Mouse (Mus musculus): ENCODE results near the gene Eef1a1. TPM values are rescaled to one million over a fixed set of nuclear protein-coding genes. Genes with fewer than 3 reads are reported as not detected.

Gene Eef1a1
- polyA plus RNA-seq, 1 experiment from 2014 or later, result 4,691 TPM

DNA sequence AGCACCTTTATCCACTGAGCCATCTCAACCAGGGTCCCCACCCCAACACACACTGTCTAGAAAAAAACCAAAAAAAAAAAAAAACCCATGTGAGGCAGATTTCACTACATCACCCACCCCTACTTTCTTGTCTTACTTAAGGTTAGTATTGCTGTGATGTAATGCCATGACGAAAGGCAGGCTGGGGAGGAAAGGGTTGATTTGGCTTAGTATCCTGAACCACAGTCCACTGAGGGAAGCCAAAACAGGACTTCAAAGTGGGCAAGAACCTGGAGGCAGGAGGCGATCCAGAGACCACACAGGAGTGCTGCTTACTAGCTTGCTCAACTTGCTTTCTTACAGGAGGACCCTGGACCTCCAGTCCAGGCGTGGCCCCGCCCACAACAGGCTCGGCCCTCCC is 38.5 kb downstream of the Eef1a1 start:
- DNase-seq (ENCODE audit: low spot score) (no peak), ATAC-seq (ENCODE audit: low FRiP score) (no peak)
- Histone ChIP-seq H3K27me3 (ENCODE audit: control insufficient read depth, insufficient read depth, low read length) (peaks cover 4% of the 10 kb centered on the region), H3K36me3 (ENCODE audit: control insufficient read depth, insufficient read depth, low read length) (0 out of 2 replicates have a peak, but pooled peaks cover 2% of the 10 kb centered on the region), H3K27ac (ENCODE audit: low read depth, low read length) (no peak overlapping the region), H3K4me2 (replicated peaks; ENCODE audit: low read depth, low read length) (no peak overlapping the region), H3K4me3 (ENCODE audit: low read depth, low read length) (no peak overlapping the region), H3K9me3 (ENCODE audit: control insufficient read depth, low read length) (no peaks in the 10 kb centered on the region), H3K9ac (ENCODE audit: low read depth, low read length) (no peak overlapping the region), H3K4me1 (replicated peaks; ENCODE audit: control insufficient read depth, insufficient read depth, low read length) (no peaks in the 10 kb centered on the region; the same call in 1 of the 2 replicates)
- WGBS, result 80% methylated on average over 5 of the region's 5 CpGs

DNA sequence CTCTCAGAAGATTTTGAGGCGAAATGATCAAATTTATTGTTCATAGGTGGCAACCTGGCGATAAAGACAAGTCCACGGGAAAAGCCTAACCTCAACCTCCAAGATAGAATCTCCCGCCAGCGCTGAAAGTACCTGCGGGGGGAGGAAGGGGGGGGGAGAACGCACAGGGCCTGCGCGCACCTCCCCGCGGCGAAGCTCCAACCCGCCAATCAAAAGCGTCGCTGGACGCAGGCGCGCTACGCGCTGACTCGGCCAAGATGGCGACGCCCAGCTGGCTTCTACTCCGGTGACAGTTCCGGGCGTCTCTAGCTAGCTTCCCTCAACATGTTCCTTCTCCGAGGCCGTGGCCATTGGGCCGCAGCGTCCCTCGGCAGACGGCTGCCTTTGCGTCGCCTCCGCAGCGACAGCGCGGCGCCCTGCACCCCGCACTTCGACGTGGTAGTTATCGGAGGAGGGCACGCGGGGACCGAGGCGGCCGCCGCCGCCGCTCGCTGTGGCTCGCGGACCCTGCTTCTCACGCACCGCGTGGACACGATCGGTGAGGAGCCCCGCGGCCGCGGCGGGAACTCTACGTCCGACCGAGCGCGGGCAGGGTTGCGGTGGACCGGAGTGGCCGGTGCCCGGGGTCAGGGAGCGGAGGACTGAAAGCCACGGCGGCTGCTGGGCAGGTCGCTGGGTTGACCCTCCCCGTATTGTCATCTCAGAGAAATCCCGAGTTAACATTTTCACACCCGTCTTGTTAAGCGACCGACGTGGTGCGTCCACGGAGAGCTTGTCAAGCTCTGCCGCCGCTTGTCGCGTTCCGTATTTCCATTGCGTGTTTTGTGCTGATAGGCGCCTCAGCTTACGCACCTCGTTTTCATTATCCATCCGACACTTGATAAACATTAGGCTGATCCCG is 40.7 kb downstream of the Eef1a1 start, which contains the start of the genes Mto1 and Gm17324:
Mto1 (plus strand) TSS at position 236 of the 901 bp plus-strand sequence.
Gm17324 (minus strand) TSS at position 814 of the 901 bp plus-strand sequence.
- peak within 1 kb of the TSS; percentile 99 for H3K4me3 ChIP-seq (ENCODE audit: low read depth, low read length)
- peak within 1 kb of the TSS; percentile 90 for H3K9ac ChIP-seq (ENCODE audit: low read depth, low read length)
- peak within 1 kb of the TSS; percentile 83 for H3K27ac ChIP-seq (ENCODE audit: low read depth, low read length)
- no peaks in the 10 kb centered on the region for H3K36me3 ChIP-seq (ENCODE audit: control insufficient read depth, insufficient read depth, low read length)
- DNase-seq (ENCODE audit: low spot score) (peak; percentile 96), ATAC-seq (ENCODE audit: low FRiP score) (peak; percentile 95)
- no peaks in the 10 kb centered on the region for H3K9me3 ChIP-seq (ENCODE audit: control insufficient read depth, low read length)
- WGBS, result under 1% methylated on average over 80 of the region's 96 CpGs
- H3K4me1 ChIP-seq (replicated peaks; ENCODE audit: control insufficient read depth, insufficient read depth, low read length), result no peaks in the 10 kb centered on the region; the same call in 1 of the 2 replicates
- peaks cover 22% of the 10 kb centered on the region for H3K27me3 ChIP-seq (ENCODE audit: control insufficient read depth, insufficient read depth, low read length)
- peak within 1 kb of the TSS; percentile 75 for H3K4me2 ChIP-seq (replicated peaks; ENCODE audit: low read depth, low read length)

DNA sequence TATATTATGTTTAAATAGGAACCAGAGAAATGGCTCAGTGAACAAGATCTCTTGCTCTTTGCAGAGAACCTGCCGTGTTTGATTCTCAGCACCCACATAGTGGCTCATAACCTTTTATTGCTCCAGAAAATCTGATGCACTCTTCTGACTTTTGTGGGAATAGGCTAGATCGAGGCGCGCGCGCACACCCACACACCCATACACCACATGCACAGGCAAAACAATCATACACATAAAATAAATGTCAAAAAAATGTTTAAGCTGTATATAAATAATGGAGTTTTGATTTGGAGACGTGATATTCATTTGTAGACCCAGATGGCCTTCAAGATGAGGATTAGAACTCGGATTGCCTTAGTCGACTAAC is 41.4 kb downstream of the Eef1a1 start:
- Histone ChIP-seq H3K4me3 (ENCODE audit: low read depth, low read length) (peak overlapping the region; percentile 99), H3K9ac (ENCODE audit: low read depth, low read length) (peak overlapping the region; percentile 90), H3K36me3 (ENCODE audit: control insufficient read depth, insufficient read depth, low read length) (no peaks in the 10 kb centered on the region), H3K4me1 (replicated peaks; ENCODE audit: control insufficient read depth, insufficient read depth, low read length) (peaks cover 3% of the 10 kb centered on the region; the same call in 1 of the 2 replicates), H3K27ac (ENCODE audit: low read depth, low read length) (no peak overlapping the region), H3K27me3 (ENCODE audit: control insufficient read depth, insufficient read depth, low read length) (peaks cover 28% of the 10 kb centered on the region), H3K9me3 (ENCODE audit: control insufficient read depth, low read length) (no peaks in the 10 kb centered on the region), H3K4me2 (replicated peaks; ENCODE audit: low read depth, low read length) (peak overlapping the region; percentile 42)
- 31% methylated on average over 9 of the region's 9 CpGs for WGBS
- DNase-seq (ENCODE audit: low spot score), result no peak
- peak; percentile 58 for ATAC-seq (ENCODE audit: low FRiP score)

DNA sequence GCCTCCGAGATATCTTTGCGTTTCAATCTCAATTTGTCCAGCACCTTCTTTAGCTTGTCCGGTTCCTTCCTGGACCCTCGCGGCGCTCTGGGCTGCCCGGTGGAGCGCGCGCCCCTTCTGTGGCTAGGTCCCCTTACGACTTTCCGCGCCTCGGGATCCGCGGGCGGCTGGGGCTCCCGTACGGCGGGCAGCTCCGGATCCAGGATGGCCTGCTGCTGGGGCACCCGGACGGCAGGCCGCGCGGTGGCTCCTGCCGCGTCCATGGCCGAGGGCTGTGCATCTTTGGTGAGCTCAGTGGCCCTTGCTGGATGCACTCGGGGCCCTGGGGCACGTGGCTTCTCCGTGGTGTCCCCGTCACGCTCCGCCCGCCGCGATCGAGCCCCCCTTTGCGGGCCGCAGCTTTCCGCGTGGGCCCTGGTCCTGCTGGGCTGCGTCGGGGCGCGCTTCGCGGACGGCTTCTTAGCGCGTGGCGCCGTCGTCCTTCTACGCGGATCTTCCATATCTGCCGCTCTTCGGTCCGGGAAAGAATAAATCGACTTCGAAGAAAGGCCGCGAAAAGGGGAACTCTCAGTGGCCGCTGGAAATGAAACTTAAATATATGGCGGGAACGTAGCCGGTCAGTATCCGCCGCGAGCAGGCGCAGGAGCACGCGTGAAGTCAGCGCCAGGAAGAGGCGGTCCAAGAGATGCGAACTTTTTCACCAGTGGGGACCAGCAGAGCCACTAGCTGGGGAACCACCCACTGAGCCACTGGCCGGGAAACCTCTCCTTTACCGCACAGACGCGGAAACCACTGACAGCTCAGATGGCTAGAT is 46.2 kb downstream of the Eef1a1 start, which contains the start of gene Cgas:
Cgas (minus strand) TSS at position 659 of the 814 bp plus-strand sequence.
- Histone ChIP-seq H3K9me3 (ENCODE audit: control insufficient read depth, low read length) (no peaks in the 10 kb centered on the region), H3K4me2 (replicated peaks; ENCODE audit: low read depth, low read length) (peak within 1 kb of the TSS; percentile 65), H3K27ac (ENCODE audit: low read depth, low read length) (no peak within 1 kb of the TSS), H3K4me3 (ENCODE audit: low read depth, low read length) (peak within 1 kb of the TSS; percentile 35), H3K4me1 (replicated peaks; ENCODE audit: control insufficient read depth, insufficient read depth, low read length) (0 out of 2 replicates have a peak, but pooled peaks cover 3% of the 10 kb centered on the region), H3K9ac (ENCODE audit: low read depth, low read length) (peak within 1 kb of the TSS; percentile 23; the same call in 1 of the 2 replicates), H3K36me3 (ENCODE audit: control insufficient read depth, insufficient read depth, low read length) (no peaks in the 10 kb centered on the region), H3K27me3 (ENCODE audit: control insufficient read depth, insufficient read depth, low read length) (peaks cover 56% of the 10 kb centered on the region)
- ATAC-seq (ENCODE audit: low FRiP score) (0 out of 2 replicates have a peak, but pooled peaks have one; percentile 59), DNase-seq (ENCODE audit: low spot score) (peak; percentile 64)
- WGBS, result under 1% methylated on average over 81 of the region's 81 CpGs

GRCm38 (mm10) chr9:78442237-78442578 is 46.7 kb downstream of the Eef1a1 start:
- Histone ChIP-seq H3K4me1 (replicated peaks; ENCODE audit: control insufficient read depth, insufficient read depth, low read length) (0 out of 2 replicates have a peak, but pooled peaks cover 3% of the 10 kb centered on the region), H3K4me3 (ENCODE audit: low read depth, low read length) (peak overlapping the region; percentile 35), H3K4me2 (replicated peaks; ENCODE audit: low read depth, low read length) (peak overlapping the region; percentile 65), H3K27ac (ENCODE audit: low read depth, low read length) (no peak overlapping the region), H3K36me3 (ENCODE audit: control insufficient read depth, insufficient read depth, low read length) (no peaks in the 10 kb centered on the region), H3K27me3 (ENCODE audit: control insufficient read depth, insufficient read depth, low read length) (peaks cover 56% of the 10 kb centered on the region), H3K9ac (ENCODE audit: low read depth, low read length) (no peak overlapping the region; the same call in 1 of the 2 replicates), H3K9me3 (ENCODE audit: control insufficient read depth, low read length) (no peaks in the 10 kb centered on the region)
- ATAC-seq (ENCODE audit: low FRiP score) (peak; percentile 51; the same call in 1 of the 2 replicates), DNase-seq (ENCODE audit: low spot score) (no peak)
- WGBS, result 5% methylated on average over 9 of the region's 9 CpGs

GRCm38 (mm10) chr9:78439426-78439825 is 49.5 kb downstream of the Eef1a1 start:
- H3K27ac ChIP-seq (ENCODE audit: low read depth, low read length), result no peak overlapping the region
- no peak overlapping the region for H3K4me2 ChIP-seq (replicated peaks; ENCODE audit: low read depth, low read length)
- no peak overlapping the region for H3K9ac ChIP-seq (ENCODE audit: low read depth, low read length)
- H3K36me3 ChIP-seq (ENCODE audit: control insufficient read depth, insufficient read depth, low read length), result no peaks in the 10 kb centered on the region
- WGBS, result 69% methylated on average over 5 of the region's 5 CpGs
- peaks cover 45% of the 10 kb centered on the region for H3K27me3 ChIP-seq (ENCODE audit: control insufficient read depth, insufficient read depth, low read length)
- 0 out of 2 replicates have a peak, but pooled peaks cover 3% of the 10 kb centered on the region for H3K4me1 ChIP-seq (replicated peaks; ENCODE audit: control insufficient read depth, insufficient read depth, low read length)
- no peak for DNase-seq (ENCODE audit: low spot score)
- no peak overlapping the region for H3K4me3 ChIP-seq (ENCODE audit: low read depth, low read length)
- no peaks in the 10 kb centered on the region for H3K9me3 ChIP-seq (ENCODE audit: control insufficient read depth, low read length)
- no peak for ATAC-seq (ENCODE audit: low FRiP score)

- Histone ChIP-seq H3K36me3 (ENCODE audit: control insufficient read depth, insufficient read depth, low read length) (no peaks in the 10 kb centered on the region), H3K4me3 (ENCODE audit: low read depth, low read length) (no peak overlapping the region), H3K27me3 (ENCODE audit: control insufficient read depth, insufficient read depth, low read length) (no peaks in the 10 kb centered on the region), H3K9ac (ENCODE audit: low read depth, low read length) (no peak overlapping the region), H3K27ac (ENCODE audit: low read depth, low read length) (no peak overlapping the region), H3K9me3 (ENCODE audit: control insufficient read depth, low read length) (no peaks in the 10 kb centered on the region), H3K4me1 (replicated peaks; ENCODE audit: control insufficient read depth, insufficient read depth, low read length) (no peaks in the 10 kb centered on the region), H3K4me2 (replicated peaks; ENCODE audit: low read depth, low read length) (no peak overlapping the region)
- WGBS, result 88% methylated on average over 5 of the region's 5 CpGs
- ATAC-seq (ENCODE audit: low FRiP score) (no peak), DNase-seq (ENCODE audit: low spot score) (no peak)
Observed at GRCm38 (mm10) chr9:78432471-78432870, 56.5 kb downstream of the Eef1a1 start.

- Histone ChIP-seq H3K27me3 (ENCODE audit: control insufficient read depth, insufficient read depth, low read length) (no peaks in the 10 kb centered on the region), H3K4me3 (ENCODE audit: low read depth, low read length) (no peak overlapping the region), H3K9me3 (ENCODE audit: control insufficient read depth, low read length) (no peaks in the 10 kb centered on the region), H3K27ac (ENCODE audit: low read depth, low read length) (no peak overlapping the region), H3K4me2 (replicated peaks; ENCODE audit: low read depth, low read length) (no peak overlapping the region), H3K9ac (ENCODE audit: low read depth, low read length) (no peak overlapping the region), H3K36me3 (ENCODE audit: control insufficient read depth, insufficient read depth, low read length) (no peaks in the 10 kb centered on the region), H3K4me1 (replicated peaks; ENCODE audit: control insufficient read depth, insufficient read depth, low read length) (no peaks in the 10 kb centered on the region)
- WGBS, result 84% methylated on average over 6 of the region's 6 CpGs
- DNase-seq (ENCODE audit: low spot score) (no peak), ATAC-seq (ENCODE audit: low FRiP score) (no peak)
Observed at GRCm38 (mm10) chr9:78430486-78430885, 58.5 kb downstream of the Eef1a1 start.

All from hindbrain, embryonic 11.5 days (tissue).